In the genomic region with DNA sequence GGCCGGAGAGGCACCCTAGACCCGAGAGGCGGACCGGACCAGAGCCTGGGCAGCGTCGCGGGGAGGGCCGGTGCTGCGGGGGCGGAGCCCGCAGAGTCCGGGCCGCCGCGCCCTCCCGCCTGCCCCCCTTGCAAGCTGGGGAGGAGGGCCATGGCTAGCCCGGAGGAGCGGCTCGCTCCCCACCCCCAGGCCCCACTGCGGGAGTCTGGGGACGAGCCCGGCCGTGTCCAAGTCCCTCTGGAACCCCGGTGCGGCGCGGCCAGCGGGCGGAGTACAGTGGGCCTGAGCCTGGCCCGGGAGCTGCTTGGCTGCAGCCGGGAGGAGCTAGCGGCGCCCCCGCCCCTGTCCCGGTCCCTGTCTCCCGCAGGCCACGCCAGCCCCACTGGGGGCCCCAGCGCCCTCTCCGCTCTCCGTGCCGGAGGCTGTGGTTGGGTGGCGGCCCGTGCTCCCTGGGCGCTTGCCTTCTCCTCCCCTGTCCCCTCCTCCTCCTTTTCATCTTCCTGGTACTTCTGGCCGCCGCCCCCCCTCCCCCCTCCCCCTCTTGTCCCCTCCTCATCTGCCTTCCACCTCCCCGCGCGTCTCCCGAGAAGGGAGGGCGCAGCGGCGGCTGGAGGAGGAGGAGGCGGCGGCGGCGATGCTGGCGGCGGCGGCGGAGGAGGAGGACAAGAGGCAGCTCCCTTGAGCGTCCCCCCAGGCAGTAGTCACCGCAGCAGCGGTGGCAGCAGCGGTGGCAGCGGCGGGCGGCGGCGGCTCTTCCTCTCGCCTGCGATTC, we compare ENCODE assay signal across 8 mouse cellular contexts.
DNase-seq lines count a peak whose midpoint lies in the region; ATAC-seq and TF ChIP-seq lines count a peak whose summit lies in the region.

No protein-coding gene starts in this region.

- peak; percentile 91 for DNase-seq in brain, embryonic 14.5 days (ENCODE audit: low read depth)
- peak; percentile 77 for DNase-seq in forebrain, embryonic 14.5 days (ENCODE audit: low spot score)
- peak; percentile 71 for DNase-seq in heart, postnatal 25 days (ENCODE audit: low spot score)
- DNase-seq in layer of hippocampus, adult 2 months (ENCODE audit: low spot score in 2 of 2) = peak; percentile 49 to 50
- DNase-seq in lung, adult 2 months = no peak
- peak; percentile 70 for DNase-seq in ovary, postnatal 10 days (ENCODE audit: low spot score)
- peak; percentile 66 for DNase-seq in yolk sac, embryonic 10.5 days (ENCODE audit: low spot score)

- H3K27ac ChIP-seq in ES-Bruce4 (ENCODE audit: insufficient read depth, low read length) = no peak overlapping the region
- peak overlapping the region; percentile 90 for H3K27ac ChIP-seq in forebrain, embryonic 14.5 days (ENCODE audit: low read depth, low read length)
- peak overlapping the region; percentile 95 for H3K27ac ChIP-seq in layer of hippocampus, adult 2 months

- no peak for TF ChIP-seq EP300 in ES-Bruce4 (IDR thresholded peaks at IDR 0.05; ENCODE audit: insufficient read depth, low read depth, low read length)

- no peaks in the 10 kb centered on the region for H3K36me3 ChIP-seq in ES-Bruce4 (ENCODE audit: control insufficient read depth, insufficient read depth, low read length, poor library complexity, severe bottlenecking)
- no peaks in the 10 kb centered on the region for H3K36me3 ChIP-seq in forebrain, embryonic 14.5 days (ENCODE audit: control insufficient read depth, insufficient read depth, low read length)

- H3K9ac ChIP-seq in ES-Bruce4 (ENCODE audit: low read depth, poor library complexity, severe bottlenecking) = peak overlapping the region; percentile 67
- peak overlapping the region; percentile 88 for H3K9ac ChIP-seq in forebrain, embryonic 14.5 days (ENCODE audit: low read length)

- intact Hi-C loops in heart, postnatal 25 days (cut with DNase I) = no loop called here

- H3K9me3 ChIP-seq in ES-Bruce4 (replicated peaks; ENCODE audit: control insufficient read depth, insufficient read depth, low read length, poor library complexity, severe bottlenecking) = no peaks in the 10 kb centered on the region
- H3K9me3 ChIP-seq in forebrain, embryonic 14.5 days (replicated peaks; ENCODE audit: control insufficient read depth, low read length) = no peaks in the 10 kb centered on the region

- no peak for TF ChIP-seq POLR2A in ES-Bruce4 (IDR thresholded peaks at IDR 0.05; ENCODE audit: insufficient read depth, low read length)
- TF ChIP-seq POLR2A in brain, embryonic 14.5 days (IDR thresholded peaks at IDR 0.05; ENCODE audit: borderline replicate concordance, extremely low read depth, insufficient read depth, insufficient read length, poor library complexity, severe bottlenecking) = peak; percentile 43
- TF ChIP-seq POLR2A in lung, adult 2 months (IDR thresholded peaks at IDR 0.05; ENCODE audit: borderline replicate concordance, extremely low read depth, low read depth, low read length) = no peak

- peak overlapping the region; percentile 51 for H3K4me3 ChIP-seq in ES-Bruce4 (ENCODE audit: low read depth, low read length)
- peak overlapping the region; percentile 86 for H3K4me3 ChIP-seq in forebrain, embryonic 14.5 days (ENCODE audit: low read depth, low read length)
- peak overlapping the region; percentile 83 for H3K4me3 ChIP-seq in layer of hippocampus, adult 2 months
- H3K4me3 ChIP-seq in lung, adult 2 months (replicated peaks; ENCODE audit: extremely low read depth, low read depth, low read length) = peak overlapping the region; percentile 53

- peaks cover 21% of the 10 kb centered on the region for H3K27me3 ChIP-seq in ES-Bruce4 (ENCODE audit: control insufficient read depth, insufficient read depth, low read length, poor library complexity, severe bottlenecking)
- peaks cover 32% of the 10 kb centered on the region for H3K27me3 ChIP-seq in forebrain, embryonic 14.5 days (replicated peaks; ENCODE audit: control insufficient read depth, insufficient read depth, low read length)

- H3K4me2 ChIP-seq in forebrain, embryonic 14.5 days (ENCODE audit: low read length) = peak overlapping the region; percentile 87

- 0% methylated on average over 48 of the region's 72 CpGs for WGBS in forebrain, embryonic 14.5 days
- WGBS in lung, adult 2 months = under 1% methylated on average over 61 of the region's 72 CpGs

- no peaks in the 10 kb centered on the region for H3K4me1 ChIP-seq in ES-Bruce4 (ENCODE audit: control insufficient read depth, insufficient read depth, low read length)
- H3K4me1 ChIP-seq in forebrain, embryonic 14.5 days (ENCODE audit: control insufficient read depth, insufficient read depth, low read length) = peaks cover 9% of the 10 kb centered on the region
- H3K4me1 ChIP-seq in lung, adult 2 months (ENCODE audit: control insufficient read depth, insufficient read depth, low read length) = 0 out of 2 replicates have a peak, but pooled peaks cover 2% of the 10 kb centered on the region

- no peak for TF ChIP-seq CTCF in ES-Bruce4 (IDR thresholded peaks at IDR 0.05; ENCODE audit: low read depth, low read length)
- TF ChIP-seq CTCF in brain, embryonic 14.5 days (IDR thresholded peaks at IDR 0.05; ENCODE audit: borderline replicate concordance, extremely low read depth, insufficient read depth, insufficient read length) = no peak
- TF ChIP-seq CTCF in layer of hippocampus, adult 2 months (conservative IDR thresholded peaks at IDR 0.05) = no peak
- TF ChIP-seq CTCF in lung, adult 2 months (IDR thresholded peaks at IDR 0.05; ENCODE audit: insufficient read depth, low read length) = no peak

- peak; percentile 77 for ATAC-seq in forebrain, embryonic 14.5 days
